Mouse (Mus musculus) thymus, adult 2 months (tissue): ENCODE results near the gene Nme7.

Source experiments
- CTCF ChIP-seq: fragments of 200-500 bp; IDR thresholded peaks from 2 replicates; pipeline ENCODE4 v1.5.1; 2012; ENCODE audit warnings: mild to moderate bottlenecking, control low read depth, low read length, moderate library complexity, borderline replicate concordance; ENCODE audit not compliant: control insufficient read depth, poor library complexity, insufficient read depth; ENCODE audit errors: extremely low read depth
- POLR2A ChIP-seq: fragments of 200-500 bp; IDR thresholded peaks from 2 replicates; pipeline ENCODE4 v1.6.1; 2012; ENCODE audit warnings: mild to moderate bottlenecking, low read length, control low read depth, moderate library complexity; ENCODE audit not compliant: control insufficient read depth, poor library complexity, insufficient read depth; ENCODE audit errors: extremely low read depth

- TF ChIP-seq CTCF, result no peak
- TF ChIP-seq POLR2A, result no peak
Observed at GRCm38 (mm10) chr1:164284007-164284406, 19.9 kb upstream of the Nme7 start.
